Mouse (Mus musculus): ENCODE results near the gene Rgs3. TPM values are rescaled to one million over a fixed set of nuclear protein-coding genes. Genes with fewer than 3 reads are reported as not detected.

Gene Rgs3
- total RNA-seq, 2 experiments from 2014 or later = 6.5 to 11.3 TPM

DNA sequence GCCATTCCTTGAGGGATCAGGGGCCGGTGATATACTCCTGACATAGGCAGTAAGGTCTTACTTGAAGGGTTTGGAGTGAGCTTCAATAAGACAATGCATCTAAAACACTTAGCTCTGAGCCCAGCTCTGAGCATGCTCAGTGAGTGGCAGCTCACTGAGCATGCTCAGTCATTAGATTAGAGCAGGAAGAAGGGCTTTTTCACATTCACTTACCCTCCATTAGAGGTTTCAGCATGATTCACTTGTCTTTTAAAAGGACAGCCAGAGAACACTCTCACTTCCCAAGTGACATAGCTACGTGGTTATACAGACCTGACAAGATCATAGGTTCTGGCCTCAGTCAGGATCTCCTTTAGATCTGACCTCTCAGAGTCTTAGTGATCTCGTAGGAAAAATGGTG lies 89.2 kb downstream of the Rgs3 start:
- no peak for ATAC-seq (replicated peaks; ENCODE audit: poor library complexity, severe bottlenecking)

GRCm38 (mm10) chr4:62649536-62650230 lies 90.0 kb downstream of the Rgs3 start:
- ATAC-seq (replicated peaks; ENCODE audit: poor library complexity, severe bottlenecking) = no peak

GRCm38 (mm10) chr4:62651179-62651760 lies 91.6 kb downstream of the Rgs3 start:
- no peak for ATAC-seq (replicated peaks; ENCODE audit: poor library complexity, severe bottlenecking)

- no peak for ATAC-seq (replicated peaks; ENCODE audit: poor library complexity, severe bottlenecking)
Measured at GRCm38 (mm10) chr4:62652215-62652614, 92.6 kb downstream of the Rgs3 start.

DNA sequence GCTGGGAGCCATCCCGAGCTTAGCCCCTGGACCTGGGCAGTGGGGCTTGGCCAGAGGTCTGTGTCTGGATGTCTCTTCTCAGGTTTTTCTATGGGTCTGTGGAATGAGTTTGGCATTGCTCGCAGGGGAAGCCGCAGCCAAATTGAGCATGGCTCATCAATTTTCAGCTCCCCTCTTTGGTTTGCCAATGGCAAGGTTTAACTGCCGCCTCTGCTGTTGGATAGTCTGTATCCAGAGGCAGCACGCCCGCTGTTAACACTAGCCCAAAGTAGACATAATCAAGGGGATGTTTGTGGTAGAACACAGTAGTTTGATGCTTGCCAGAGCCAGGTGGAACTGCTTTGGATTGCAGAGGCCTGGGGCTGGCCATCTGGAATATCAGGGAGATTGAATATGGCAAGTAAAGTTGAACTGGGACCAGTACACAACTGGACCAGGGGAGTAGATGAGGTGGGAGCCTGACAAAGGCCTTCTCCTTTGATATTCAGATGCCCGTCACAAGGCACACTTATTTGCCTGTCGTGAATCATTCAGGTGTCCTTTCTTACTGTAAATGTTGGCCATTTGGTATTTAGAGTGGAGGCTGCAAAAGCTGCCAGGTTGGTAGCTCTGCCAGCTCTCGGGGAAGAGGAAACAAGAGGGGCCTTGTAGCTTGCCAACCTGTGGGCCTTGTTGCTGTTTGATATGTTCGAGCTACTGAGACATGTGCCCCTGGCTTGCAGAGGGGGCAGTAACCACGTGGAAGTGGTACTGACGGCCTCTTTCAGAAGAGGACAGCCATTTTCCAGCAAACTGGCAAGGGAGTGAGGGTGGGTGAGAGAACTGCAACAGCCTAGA lies 93.5 kb downstream of the Rgs3 start:
- ATAC-seq (replicated peaks; ENCODE audit: poor library complexity, severe bottlenecking) = no peak

DNA sequence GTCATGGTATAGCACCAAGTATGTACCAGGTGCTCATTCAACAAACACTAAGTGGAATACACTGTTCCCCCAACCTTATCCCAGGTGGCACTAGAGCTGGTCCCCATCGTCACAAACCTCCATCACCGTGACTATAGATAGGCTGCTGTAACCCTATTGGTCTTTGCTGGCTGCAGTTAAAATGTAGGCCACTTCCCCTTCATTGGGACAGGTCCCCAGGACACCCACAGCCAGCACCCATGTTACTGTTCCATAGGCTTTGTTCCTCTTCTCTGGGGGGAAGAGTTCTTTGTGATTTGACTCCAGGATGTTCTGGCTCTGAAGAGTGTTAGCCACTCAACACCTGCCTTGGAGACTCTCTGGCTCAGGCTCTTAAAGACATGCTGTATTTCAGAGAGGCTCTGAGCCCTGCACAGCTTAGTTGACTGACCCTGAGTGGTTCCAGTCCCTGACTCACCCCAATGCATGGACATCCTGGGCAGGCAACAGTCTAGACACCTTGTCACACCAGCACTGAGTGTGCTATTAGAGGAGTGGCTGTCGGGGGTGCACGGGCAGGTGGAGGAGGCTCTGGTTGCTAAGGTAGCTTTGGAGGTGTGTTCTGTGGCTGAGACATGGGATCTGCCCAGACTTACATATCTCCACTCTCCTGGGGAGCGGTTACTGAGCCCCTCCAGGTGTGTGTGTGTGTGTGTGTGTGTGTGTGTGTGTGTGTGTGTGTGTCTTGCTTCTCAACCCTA lies 94.4 kb downstream of the Rgs3 start:
- ATAC-seq (replicated peaks; ENCODE audit: poor library complexity, severe bottlenecking) = peak; percentile 81

DNA sequence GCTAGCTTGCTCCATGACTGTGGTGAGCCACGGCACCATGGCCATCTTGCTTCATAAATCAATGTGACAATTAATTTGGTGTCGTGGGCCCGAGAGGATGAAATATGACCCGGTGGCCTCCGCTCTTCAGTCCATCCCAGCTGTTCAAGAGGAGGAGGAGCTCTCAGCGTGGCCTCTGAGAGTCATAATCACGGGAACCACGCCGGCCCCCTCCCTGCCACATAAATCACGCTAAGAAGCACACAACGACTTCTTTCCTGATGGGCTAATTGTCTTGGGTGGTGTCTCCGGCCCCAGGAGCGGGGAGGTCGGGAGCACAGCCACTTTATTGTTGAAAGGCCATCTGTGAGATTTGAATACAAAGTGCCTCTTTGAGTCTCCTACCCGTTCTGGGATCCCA lies 99.6 kb downstream of the Rgs3 start:
- ATAC-seq (replicated peaks; ENCODE audit: poor library complexity, severe bottlenecking) = no peak

GRCm38 (mm10) chr4:62659861-62660553 lies 100.4 kb downstream of the Rgs3 start:
- no peak for ATAC-seq (replicated peaks; ENCODE audit: poor library complexity, severe bottlenecking)

- ATAC-seq (replicated peaks; ENCODE audit: poor library complexity, severe bottlenecking) = no peak
Measured at GRCm38 (mm10) chr4:62660554-62660864, 100.9 kb downstream of the Rgs3 start.

GRCm38 (mm10) chr4:62661311-62661849 lies 101.7 kb downstream of the Rgs3 start:
- peak; percentile 78 for ATAC-seq (replicated peaks; ENCODE audit: poor library complexity, severe bottlenecking)

GRCm38 (mm10) chr4:62663348-62663747 lies 103.7 kb downstream of the Rgs3 start:
- ATAC-seq (replicated peaks; ENCODE audit: poor library complexity, severe bottlenecking) = peak; percentile 48

DNA sequence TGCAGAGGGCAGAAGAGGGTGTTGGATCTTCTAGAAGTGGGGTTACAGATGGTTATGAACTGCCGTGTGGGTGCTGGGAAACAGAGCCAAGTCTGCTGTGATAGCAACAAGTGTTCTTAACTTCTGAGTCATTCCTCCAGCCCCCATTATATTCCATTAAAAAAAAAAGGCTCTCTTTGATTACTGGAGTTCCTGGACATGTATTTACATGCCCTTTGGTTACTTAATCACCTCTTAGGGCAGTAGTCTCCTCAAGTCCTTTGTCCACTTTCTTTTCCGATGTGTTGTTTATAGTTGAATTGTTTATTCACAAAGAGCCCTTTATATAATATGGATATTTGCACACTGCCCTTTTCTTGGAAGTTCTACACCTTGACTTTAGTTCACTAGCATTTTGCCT lies 106.2 kb downstream of the Rgs3 start:
- ATAC-seq (replicated peaks; ENCODE audit: poor library complexity, severe bottlenecking) = no peak

DNA sequence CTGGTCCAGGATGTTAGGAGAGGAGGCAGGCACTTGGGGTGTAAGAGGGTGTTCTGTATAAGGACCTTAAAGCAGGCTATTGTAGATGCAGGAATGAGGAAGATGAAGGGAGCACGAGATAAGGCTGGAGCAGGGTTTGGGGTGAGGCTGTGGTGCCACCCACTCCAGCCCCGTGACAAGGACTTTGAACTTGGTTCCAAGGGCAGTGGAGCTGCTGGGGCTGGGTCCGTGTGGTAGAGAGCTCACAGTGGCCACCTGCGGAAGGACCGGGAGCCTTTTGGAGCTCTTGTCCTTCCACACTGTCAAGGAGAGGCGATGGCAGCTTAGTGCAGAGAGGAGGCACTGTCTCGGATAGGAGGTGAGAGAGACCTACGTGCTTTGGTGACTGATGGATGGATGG lies 109.0 kb downstream of the Rgs3 start:
- ATAC-seq (replicated peaks; ENCODE audit: poor library complexity, severe bottlenecking) = no peak

- ATAC-seq (replicated peaks; ENCODE audit: poor library complexity, severe bottlenecking) = no peak
Measured at GRCm38 (mm10) chr4:62669094-62670071, 109.7 kb downstream of the Rgs3 start.

- ATAC-seq (replicated peaks; ENCODE audit: poor library complexity, severe bottlenecking) = peak; percentile 35
Measured at GRCm38 (mm10) chr4:62673531-62674030, 113.9 kb downstream of the Rgs3 start.

DNA sequence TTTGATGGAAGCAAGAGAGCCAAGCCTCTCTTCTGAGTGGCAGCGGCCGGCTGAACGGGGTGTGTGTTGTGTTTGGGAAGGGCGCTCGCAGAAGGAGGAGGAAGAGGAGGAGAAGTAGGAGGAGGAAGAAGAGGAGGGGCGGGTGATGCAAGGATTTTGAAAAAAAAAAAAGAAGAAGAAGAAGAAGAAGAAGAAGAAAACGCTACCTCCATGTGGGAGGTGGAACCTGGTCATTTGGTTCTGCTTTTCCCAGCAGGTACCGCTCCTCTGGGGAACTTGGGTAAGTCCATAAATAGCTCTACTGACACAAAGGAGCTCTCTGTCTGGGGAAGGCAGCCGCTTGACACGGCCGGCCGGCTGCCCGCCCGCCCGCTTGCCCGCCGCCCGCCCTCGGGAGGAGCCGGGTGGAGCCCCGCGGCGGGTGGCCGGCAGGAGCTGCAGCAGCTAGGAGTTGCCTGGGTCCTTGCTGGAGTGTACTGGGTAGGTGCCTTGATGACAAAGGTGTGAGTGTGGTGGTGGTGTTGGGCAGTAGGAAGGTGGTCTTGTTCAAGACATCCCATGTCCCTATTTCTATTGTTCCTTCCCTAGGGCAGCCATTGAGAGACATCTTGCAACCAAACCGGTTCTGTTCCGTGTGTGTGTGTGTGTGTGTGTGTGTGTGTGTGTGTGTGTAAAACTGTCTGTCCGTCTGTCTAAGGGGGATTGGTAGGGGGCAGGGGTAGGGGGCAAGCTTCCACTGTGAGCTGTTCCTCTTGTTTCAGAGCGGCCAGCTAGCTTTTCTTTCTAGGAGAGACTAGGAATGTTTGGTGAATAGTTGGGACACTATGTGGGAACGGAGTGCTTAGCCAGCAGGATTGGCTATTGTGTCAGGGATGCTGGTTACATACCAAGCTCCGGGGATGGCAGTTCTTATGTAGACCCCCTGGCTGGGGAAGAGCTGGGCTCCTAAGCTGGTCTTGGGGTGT lies 114.7 kb downstream of the Rgs3 start:
- ATAC-seq (replicated peaks; ENCODE audit: poor library complexity, severe bottlenecking) = peak; percentile 81

DNA sequence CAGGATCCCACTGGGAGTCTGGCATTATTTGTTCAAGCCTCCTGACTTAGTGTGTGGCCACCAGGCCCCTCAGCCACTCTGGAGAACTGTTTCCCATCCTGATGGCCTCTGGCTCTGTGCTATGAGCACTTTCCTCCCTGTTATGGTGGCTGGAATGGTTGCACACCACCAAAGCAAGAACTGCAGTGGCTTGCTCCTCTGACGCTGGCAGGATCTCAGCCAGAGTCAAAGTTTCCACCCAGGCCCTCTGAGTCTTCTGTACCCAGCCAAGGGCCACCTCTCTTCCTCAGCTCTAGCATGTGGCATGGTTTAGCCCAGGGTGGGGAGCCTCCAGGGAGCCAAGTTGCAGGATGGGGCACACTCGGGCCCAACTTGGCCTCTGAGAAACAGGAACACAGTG lies 115.7 kb downstream of the Rgs3 start:
- ATAC-seq (replicated peaks; ENCODE audit: poor library complexity, severe bottlenecking) = no peak
